Mouse (Mus musculus) embryonic facial prominence, embryonic 12.5 days (tissue): Measurements from ENCODE around the gene Napepld. TPM values are rescaled to one million over a fixed set of nuclear protein-coding genes. Genes with fewer than 3 reads are reported as not detected.
"Not testable (repeated sequence)": the region's sequence is repeated elsewhere in the genome, so short reads cannot be mapped to it uniquely, and the experiment has no call there.

ENCODE experiments used
- ATAC-seq: fragments of 200-750 bp; cut with Nextera tagmentation; 2 replicates; pipeline ENCODE4 v1.8.0; 2017; ENCODE audit not compliant: insufficient number of reproducible peaks, insufficient read depth, low FRiP score, low TSS enrichment
- H3K27ac ChIP-seq: fragments of 300-500 bp; sonication (generic); 2 replicates; pipeline ENCODE4 v1.5.1; 2016; ENCODE audit warnings: mild to moderate bottlenecking
- H3K27me3 ChIP-seq: fragments of 300-500 bp; sonication (generic); 2 replicates; pipeline ENCODE4 v1.6.1; 2016; ENCODE audit warnings: mild to moderate bottlenecking, moderate library complexity
- H3K36me3 ChIP-seq: fragments of 300-500 bp; sonication (generic); 2 replicates; pipeline ENCODE4 v1.6.1; 2016; ENCODE audit warnings: mild to moderate bottlenecking
- H3K4me1 ChIP-seq: fragments of 300-500 bp; sonication (generic); 2 replicates; pipeline ENCODE4 v1.6.1; 2016
- H3K4me2 ChIP-seq: fragments of 300-500 bp; sonication (generic); replicated peaks from 2 replicates; pipeline ENCODE4 v1.6.1; 2016; ENCODE audit warnings: mild to moderate bottlenecking, moderate library complexity
- H3K4me3 ChIP-seq: fragments of 300-500 bp; sonication (generic); 2 replicates; pipeline ENCODE4 v1.5.1; 2016; ENCODE audit warnings: mild to moderate bottlenecking
- H3K9ac ChIP-seq: fragments of 300-500 bp; sonication (generic); 2 replicates; pipeline ENCODE4 v1.6.1; 2016; ENCODE audit warnings: mild to moderate bottlenecking, moderate library complexity
- H3K9me3 ChIP-seq: fragments of 300-500 bp; sonication (generic); 2 replicates; pipeline ENCODE4 v1.6.1; 2016; ENCODE audit warnings: mild to moderate bottlenecking, moderate library complexity
- WGBS: fragments of 180-500 bp; shearing (Covaris S2); methylation state at CpG from one replicate; pipeline ENCODE4 v1.1.7; 2016; 5-methylcytosine and 5-hydroxymethylcytosine counted together
- polyA plus RNA-seq: library from polyadenylated mRNA; unstranded; fragments of >200 nt; fragmentation: Nextera tagmentation; extraction: Ambion mirVana; gene quantifications from 2 replicates; pipeline ENCODE4 v1.2.1, GENCODE M21; 2016

The Napepld gene
- polyA plus RNA-seq, 1 experiment from 2014 or later: 3.2 TPM

DNA sequence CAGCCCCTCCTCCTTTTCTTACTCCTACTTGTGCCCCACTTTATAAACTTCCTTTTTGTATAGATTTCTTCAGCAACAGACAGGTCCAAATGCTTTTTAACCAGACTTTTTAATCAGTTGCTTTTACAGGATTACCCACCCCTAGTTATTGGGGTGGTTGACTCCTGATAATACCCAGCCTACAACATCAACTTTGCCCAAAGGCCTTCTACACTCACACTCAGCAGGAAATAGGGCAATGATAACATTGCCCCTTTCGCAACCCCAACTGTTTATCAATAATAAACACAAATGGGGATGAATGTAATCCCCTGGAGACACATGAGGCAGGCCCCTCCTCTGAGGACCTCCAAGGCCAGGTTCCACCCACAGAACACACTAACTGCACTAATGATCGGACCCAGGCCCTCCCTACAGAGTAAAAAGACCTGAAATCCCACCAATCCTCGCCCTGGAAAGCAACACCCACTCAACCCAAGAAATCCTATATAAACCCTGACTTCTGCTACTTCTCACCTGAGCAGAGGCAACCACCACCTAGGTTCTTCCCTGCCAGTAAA is 84.7 kb downstream of the Napepld start:
- Histone ChIP-seq H3K4me3 (no peak overlapping the region), H3K36me3 (no peaks in the 10 kb centered on the region), H3K27me3 (no peaks in the 10 kb centered on the region), H3K27ac (no peak overlapping the region), H3K9ac (no peak overlapping the region), H3K4me2 (no peak overlapping the region), H3K9me3 (no peaks in the 10 kb centered on the region), H3K4me1 (no peaks in the 10 kb centered on the region)
- 80% methylated on average over 3 of the region's 3 CpGs for WGBS
- ATAC-seq: no peak

DNA sequence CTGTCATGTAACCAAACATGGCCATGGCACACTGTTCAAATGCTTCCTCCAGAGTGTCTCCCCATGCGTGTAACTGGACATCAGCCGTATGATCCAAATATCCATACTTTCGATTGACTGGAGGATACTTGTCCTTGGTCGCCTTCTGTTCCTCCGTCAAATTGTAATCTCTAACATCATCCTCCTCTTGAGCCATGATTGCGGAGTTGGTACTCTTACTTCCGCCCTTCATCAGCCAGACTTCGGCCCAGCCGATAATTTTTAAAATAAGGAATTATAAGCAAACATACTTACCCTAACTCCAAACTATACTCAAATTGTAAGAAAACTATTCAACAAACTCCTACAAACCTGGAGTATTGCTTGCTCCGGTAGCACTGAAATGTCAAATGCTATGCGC is 86.9 kb downstream of the Napepld start:
- not testable (repeated sequence) for H3K27me3 ChIP-seq, H3K4me3 ChIP-seq, ATAC-seq, H3K4me2 ChIP-seq, H3K4me1 ChIP-seq, H3K9ac ChIP-seq, H3K9me3 ChIP-seq, H3K36me3 ChIP-seq, H3K27ac ChIP-seq
- 94% methylated on average over 11 of the region's 11 CpGs for WGBS

Other genes starting within 250 kb of the Napepld start
- 85.1 and 88.5 TPM in 2 replicates for gene Lrrc17, start 157.8 kb downstream of the Napepld start, polyA plus RNA-seq
- gene Fbxl13, start 55.8 kb downstream of the Napepld start, polyA plus RNA-seq: 0.09 and 0.10 TPM in 2 replicates
- 58.2 and 58.4 TPM in 2 replicates for gene Armc10, start 55.6 kb downstream of the Napepld start, polyA plus RNA-seq
- 83.8 and 89.1 TPM in 2 replicates for gene Pmpcb, start 35.7 kb upstream of the Napepld start, polyA plus RNA-seq
- 76.9 and 79.8 TPM in 2 replicates for gene Dnajc2, start 83.9 kb upstream of the Napepld start, polyA plus RNA-seq
- 188 and 198 TPM in 2 replicates for gene Psmc2, start 83.9 kb upstream of the Napepld start, polyA plus RNA-seq
- gene Slc26a5, start 164.2 kb upstream of the Napepld start, polyA plus RNA-seq: 0.09 and 0.23 TPM in 2 replicates